Mouse (Mus musculus) neutrophil, adult 83 days (primary cell): ENCODE measurements around the gene Gm17334. TPM values are rescaled to one million over a fixed set of nuclear protein-coding genes. Genes with fewer than 3 reads are reported as not detected.

ENCODE experiments used
- total RNA-seq, 2 experiments: library from RNA; stranded (reverse); gene quantifications; one replicate each; pipeline ENCODE4 v1.2.4; 2023

The Gm17334 gene
- total RNA-seq: not detected

DNA sequence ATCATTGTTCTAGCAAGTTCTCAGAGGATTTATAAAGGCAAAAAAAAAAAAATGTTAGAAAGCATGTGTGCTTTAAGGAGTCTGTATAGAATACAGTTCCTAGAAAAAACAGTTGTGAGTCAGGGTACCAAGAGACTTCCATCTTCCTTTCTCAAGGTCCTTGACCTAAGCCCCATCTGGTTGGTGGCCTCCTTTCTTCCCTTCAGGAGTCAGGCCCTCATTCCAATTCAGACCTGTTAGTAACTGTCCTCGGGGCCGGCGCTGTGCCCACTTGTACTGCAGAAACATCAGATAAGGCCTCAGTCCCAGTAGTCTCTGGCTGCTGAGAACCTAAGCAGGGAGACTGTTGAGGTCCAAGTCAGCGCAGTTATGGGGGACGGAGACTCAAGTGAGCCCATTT is at the start of gene Gm17334:
Gene Gm17334 (minus strand): TSS at position 101 of the 400 bp plus-strand sequence.

DNA sequence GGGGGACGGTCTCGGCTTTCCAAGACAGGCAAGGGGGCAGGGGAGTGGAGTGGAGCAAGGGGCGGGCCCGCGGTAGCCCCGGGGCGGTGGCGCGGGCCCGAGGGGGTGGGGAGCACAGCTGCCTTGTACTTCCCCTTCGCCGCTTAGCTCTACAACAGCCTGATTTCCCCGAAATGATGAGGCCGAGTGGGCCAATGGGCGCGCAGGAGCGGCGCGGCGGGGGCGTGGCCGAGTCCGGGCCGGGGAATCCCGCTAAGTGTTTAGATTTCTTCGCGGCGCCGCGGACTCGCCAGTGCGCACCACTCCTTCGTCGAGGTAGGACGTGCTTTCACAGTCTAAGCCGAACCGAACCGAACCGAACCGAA is 3.2 kb downstream of the Gm17334 start, which contains the start of gene Irf1:
Gene Irf1 (plus strand): TSS at position 255 of the 365 bp plus-strand sequence.

Other genes with a start within 250 kb of the Gm17334 start
- 1 to 10 TPM; 1.7 to 2.2 TPM for gene Kif3a, start 205.8 kb downstream of the Gm17334 start, total RNA-seq
- not detected for gene Il4, start 154.5 kb downstream of the Gm17334 start, total RNA-seq
- not detected for gene Il13, start 138.5 kb downstream of the Gm17334 start, total RNA-seq
- gene Rad50, start 65.9 kb downstream of the Gm17334 start, total RNA-seq: 10 to 100 TPM; 15.3 to 19.3 TPM
- not detected for gene Il5, start 52.4 kb downstream of the Gm17334 start, total RNA-seq
- 100 to 1,000 TPM; 123 to 138 TPM for gene Irf1, start 3.2 kb downstream of the Gm17334 start, total RNA-seq
- gene Gm12216, start 86.1 kb upstream of the Gm17334 start, total RNA-seq: 1 to 10 TPM in 1 of 2 experiments, under 1 TPM in 1; 0.82 to 1.9 TPM
- 1 to 10 TPM; 5.9 to 6.5 TPM for gene Slc22a5, start 118.5 kb upstream of the Gm17334 start, total RNA-seq
- gene Slc22a21, start 207.1 kb upstream of the Gm17334 start, total RNA-seq: 1 to 10 TPM in 1 of 2 experiments, under 1 TPM in 1; 0.85 to 2.4 TPM